Mouse (Mus musculus) pancreas, adult 10 weeks (tissue): ENCODE results near the gene Olfr109. TPM values are rescaled to one million over a fixed set of nuclear protein-coding genes. Genes with fewer than 3 reads are reported as not detected.

Experiments used
- polyA plus RNA-seq: library from polyadenylated mRNA; stranded (reverse); fragments of 350-450 nt; fragmentation: Illumina TruSeq; extraction: RNeasy Lipid Tissue Mini Kit (QIAGEN cat#74804); gene quantifications from one replicate; pipeline ENCODE4 v1.2.3, GENCODE M21; 2015; ENCODE audit warnings: low read depth, low replicate concordance; ENCODE audit not compliant: insufficient read depth

Gene Olfr109
- not detected for polyA plus RNA-seq

DNA sequence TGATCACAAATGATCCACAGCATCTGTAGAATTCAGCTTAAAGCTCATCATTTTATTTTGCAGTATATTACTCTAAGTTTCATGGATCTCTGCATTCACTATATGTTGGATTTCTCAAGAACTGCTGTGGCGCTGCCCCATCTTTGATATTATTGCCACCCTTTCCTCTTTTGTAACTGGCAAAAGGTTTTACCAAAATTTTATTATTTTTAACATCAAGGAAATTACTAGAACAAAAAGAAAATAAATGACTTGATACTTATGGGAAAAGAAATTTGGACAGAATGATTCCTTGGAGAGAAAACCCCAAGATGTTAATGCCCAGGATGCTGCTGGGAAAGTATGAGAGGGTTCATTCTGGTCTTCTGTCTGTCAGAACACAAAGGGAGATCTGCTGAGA, at the start of gene Olfr109:
Gene Olfr109 (plus strand): TSS at position 301 of the 400 bp plus-strand sequence.

DNA sequence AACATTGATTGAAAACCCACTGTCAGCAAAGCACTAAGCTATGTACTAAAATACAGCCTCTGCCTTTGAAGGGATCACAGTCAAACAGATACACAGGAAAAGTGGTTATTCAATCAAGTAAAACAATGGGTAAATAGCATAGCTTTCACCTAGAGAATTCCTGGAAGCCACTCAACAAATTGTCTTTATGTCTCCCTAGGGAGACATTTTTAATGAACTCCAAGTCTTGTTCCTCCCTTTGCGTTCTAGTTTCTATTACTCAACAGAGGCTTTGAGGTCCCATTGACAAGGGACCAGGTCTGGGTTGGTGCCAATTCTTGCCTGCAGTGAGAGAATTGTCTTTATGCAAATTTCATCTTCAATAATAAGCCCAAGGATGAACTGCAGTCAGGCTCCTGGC, 13.5 kb upstream of the Olfr109 start, which contains the start of gene Olfr108:
Gene Olfr108 (plus strand): TSS at position 301 of the 400 bp plus-strand sequence.

DNA sequence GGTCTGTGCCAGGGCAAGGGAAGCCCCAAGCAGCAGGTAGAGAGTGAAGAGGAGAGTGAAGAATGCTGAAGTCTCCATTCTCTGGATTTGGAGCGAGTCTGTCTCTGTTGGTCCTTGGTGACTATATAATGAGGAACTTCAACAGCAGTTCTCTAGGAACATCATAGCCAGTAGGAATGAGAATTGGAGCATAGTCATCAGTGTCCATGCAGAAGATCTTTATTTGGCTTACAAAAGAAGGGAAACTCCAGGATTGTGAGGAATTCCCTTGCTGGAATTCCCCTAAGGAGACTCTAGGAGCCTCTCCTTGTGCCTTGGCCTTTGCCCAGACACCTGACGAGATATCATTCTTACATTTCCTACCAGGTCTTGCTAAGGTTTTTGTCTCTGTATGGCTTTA, 24.7 kb downstream of the Olfr109 start, which contains the start of gene H2-M2:
Gene H2-M2 (minus strand): TSS at position 101 of the 400 bp plus-strand sequence.

DNA sequence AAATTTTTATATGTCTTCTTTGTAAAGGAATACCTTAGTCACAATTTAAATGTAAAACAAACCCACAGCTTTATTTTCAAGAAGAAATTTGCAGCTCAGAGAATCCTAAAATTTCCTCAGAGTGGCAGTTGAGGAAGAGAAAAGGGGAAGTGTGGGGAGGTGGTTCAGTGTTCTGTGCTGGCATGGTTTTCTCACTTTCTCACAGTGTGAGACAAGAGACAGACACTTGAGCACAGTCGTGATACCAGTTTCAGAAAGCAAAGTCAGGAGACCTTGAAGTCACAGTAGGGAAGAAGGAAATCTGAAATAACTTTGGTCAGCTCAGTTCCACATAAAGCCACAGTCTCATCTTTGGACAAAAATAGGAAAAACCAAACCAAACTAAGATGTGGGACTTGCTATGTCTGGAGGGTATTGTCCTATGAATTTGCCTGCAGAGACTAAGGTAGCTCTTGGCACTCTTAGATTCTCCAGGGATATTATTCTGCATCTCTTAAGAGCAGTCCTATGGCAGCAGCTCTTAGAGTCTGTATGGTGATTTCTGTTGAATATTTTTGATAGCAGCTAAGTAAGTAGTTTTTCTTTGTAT, 33.3 kb downstream of the Olfr109 start, which contains the start of gene Olfr110:
Gene Olfr110 (plus strand): TSS at position 539 of the 589 bp plus-strand sequence.

DNA sequence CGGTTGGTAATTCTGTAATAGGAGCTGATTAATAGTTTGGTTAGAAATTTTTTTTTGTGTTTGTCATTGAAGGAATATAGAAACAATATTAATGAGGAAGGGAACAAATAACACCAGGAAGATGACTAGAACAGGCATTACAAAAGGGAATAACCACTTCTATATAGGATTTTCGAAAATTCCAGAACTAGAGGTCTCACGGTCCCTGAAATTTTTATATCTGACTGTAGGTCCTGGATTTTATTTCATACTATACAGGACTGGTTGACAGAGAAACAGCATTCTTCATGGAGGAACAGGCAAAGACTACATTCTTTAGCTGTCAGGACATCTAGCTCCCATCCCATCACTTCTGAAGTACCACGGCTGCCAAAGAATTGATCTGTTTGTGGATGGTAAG, 49.0 kb downstream of the Olfr109 start, which contains the start of gene Olfr111:
Gene Olfr111 (plus strand): TSS at position 301 of the 400 bp plus-strand sequence.

Other genes with a start within 250 kb of the Olfr109 start
- gene Olfr95, start 245.8 kb upstream of the Olfr109 start, polyA plus RNA-seq = not detected
- not detected for gene Olfr96, start 238.8 kb upstream of the Olfr109 start, polyA plus RNA-seq
- gene Olfr97, start 221.6 kb upstream of the Olfr109 start, polyA plus RNA-seq = not detected
- not detected for gene Olfr98, start 195.2 kb upstream of the Olfr109 start, polyA plus RNA-seq
- gene H2-M3, start 188.7 kb upstream of the Olfr109 start, polyA plus RNA-seq = 5.1 TPM
- gene Olfr99, start 175.5 kb upstream of the Olfr109 start, polyA plus RNA-seq = not detected
- not detected for gene Olfr101, start 154.6 kb upstream of the Olfr109 start, polyA plus RNA-seq
- gene Olfr102, start 141.9 kb upstream of the Olfr109 start, polyA plus RNA-seq = not detected
- not detected for gene Olfr103, start 119.2 kb upstream of the Olfr109 start, polyA plus RNA-seq
- gene Olfr104-ps, start 99.3 kb upstream of the Olfr109 start, polyA plus RNA-seq = not detected
- not detected for gene Olfr105-ps, start 79.9 kb upstream of the Olfr109 start, polyA plus RNA-seq
- gene Olfr106-ps, start 68.5 kb upstream of the Olfr109 start, polyA plus RNA-seq = not detected
- gene Olfr107, start 59.7 kb upstream of the Olfr109 start, polyA plus RNA-seq = not detected
- gene Olfr108, start 13.4 kb upstream of the Olfr109 start, polyA plus RNA-seq = not detected
- gene H2-M2, start 24.6 kb downstream of the Olfr109 start, polyA plus RNA-seq = not detected
- gene Olfr110, start 33.6 kb downstream of the Olfr109 start, polyA plus RNA-seq = not detected
- gene Olfr111, start 49.1 kb downstream of the Olfr109 start, polyA plus RNA-seq = not detected
- gene Olfr112, start 110.5 kb downstream of the Olfr109 start, polyA plus RNA-seq = not detected
- gene Olfr113, start 118.7 kb downstream of the Olfr109 start, polyA plus RNA-seq = not detected
- not detected for gene Olfr114, start 133.8 kb downstream of the Olfr109 start, polyA plus RNA-seq
- gene Olfr115, start 168.2 kb downstream of the Olfr109 start, polyA plus RNA-seq = not detected
- gene Olfr116, start 168.3 kb downstream of the Olfr109 start, polyA plus RNA-seq = not detected
- not detected for gene Olfr117, start 204.9 kb downstream of the Olfr109 start, polyA plus RNA-seq
- gene Olfr118, start 208.1 kb downstream of the Olfr109 start, polyA plus RNA-seq = not detected
- not detected for gene Olfr119, start 237.6 kb downstream of the Olfr109 start, polyA plus RNA-seq